Mouse (Mus musculus) limb, embryonic 15.5 days (tissue): ENCODE measurements around the gene Top3a. TPM values are rescaled to one million over a fixed set of nuclear protein-coding genes. Genes with fewer than 3 reads are reported as not detected.

Experiments used
- ATAC-seq: fragments of 200-750 bp; cut with Nextera tagmentation; 2 replicates; pipeline ENCODE4 v1.8.0; 2017; ENCODE audit warnings: low read depth, moderate TSS enrichment; ENCODE audit not compliant: insufficient number of reproducible peaks, low FRiP score, low TSS enrichment
- H3K27ac ChIP-seq: fragments of 300-500 bp; sonication (generic); 2 replicates; pipeline ENCODE4 v1.5.1; 2015; ENCODE audit warnings: moderate library complexity, mild to moderate bottlenecking, inconsistent platforms
- H3K27me3 ChIP-seq: fragments of 300-500 bp; sonication (generic); 2 replicates; pipeline ENCODE4 v1.6.1; 2015; ENCODE audit warnings: inconsistent platforms
- H3K36me3 ChIP-seq: fragments of 300-500 bp; sonication (generic); 2 replicates; pipeline ENCODE4 v1.6.1; 2015; ENCODE audit warnings: inconsistent platforms
- H3K4me1 ChIP-seq: fragments of 300-500 bp; sonication (generic); 2 replicates; pipeline ENCODE4 v1.6.1; 2015; ENCODE audit warnings: inconsistent platforms
- H3K4me2 ChIP-seq: fragments of 300-500 bp; sonication (generic); 2 replicates; pipeline ENCODE4 v1.6.1; 2015; ENCODE audit warnings: mild to moderate bottlenecking, inconsistent platforms
- H3K4me3 ChIP-seq: fragments of 300-500 bp; sonication (generic); 2 replicates; pipeline ENCODE4 v1.5.1; 2015; ENCODE audit warnings: mild to moderate bottlenecking, inconsistent platforms
- H3K9ac ChIP-seq: fragments of 300-500 bp; sonication (generic); 2 replicates; pipeline ENCODE4 v1.6.1; 2015; ENCODE audit warnings: inconsistent platforms
- H3K9me3 ChIP-seq: fragments of 300-500 bp; sonication (generic); 2 replicates; pipeline ENCODE4 v1.6.1; 2016; ENCODE audit warnings: inconsistent platforms
- WGBS: fragments of 180-500 bp; shearing (Covaris S2); methylation state at CpG from one replicate; pipeline ENCODE4 v1.1.7; 2015; 5-methylcytosine and 5-hydroxymethylcytosine counted together
- polyA plus RNA-seq: library from polyadenylated mRNA; unstranded; fragments of >200 nt; fragmentation: Nextera tagmentation; extraction: Ambion mirVana; gene quantifications from 2 replicates; pipeline ENCODE4 v1.2.1, GENCODE M21; 2015

Top3a gene
- polyA plus RNA-seq, 1 experiment from 2014 or later, result 16.0 TPM

GRCm38 (mm10) chr11:60799977-60800376 lies 22.8 kb upstream of the Top3a start:
- Histone ChIP-seq H3K4me1 (no peaks in the 10 kb centered on the region), H3K4me2 (no peak overlapping the region), H3K9ac (no peak overlapping the region), H3K27ac (no peak overlapping the region), H3K27me3 (no peaks in the 10 kb centered on the region), H3K4me3 (no peak overlapping the region), H3K9me3 (no peaks in the 10 kb centered on the region), H3K36me3 (peaks cover 56% of the 10 kb centered on the region)
- 83% methylated on average over 4 of the region's 4 CpGs for WGBS
- ATAC-seq, result no peak

- peaks cover 64% of the 10 kb centered on the region for H3K36me3 ChIP-seq
- no peaks in the 10 kb centered on the region for H3K9me3 ChIP-seq
- no peaks in the 10 kb centered on the region for H3K27me3 ChIP-seq
- 90% methylated on average over 11 of the region's 11 CpGs for WGBS
- H3K4me3 ChIP-seq, result no peak overlapping the region
- no peak overlapping the region for H3K27ac ChIP-seq
- no peaks in the 10 kb centered on the region for H3K4me1 ChIP-seq
- no peak overlapping the region for H3K9ac ChIP-seq
- no peak overlapping the region for H3K4me2 ChIP-seq
- no peak for ATAC-seq
Observed at GRCm38 (mm10) chr11:60796342-60796741, 19.2 kb upstream of the Top3a start.

GRCm38 (mm10) chr11:60790472-60790871 lies 13.3 kb upstream of the Top3a start:
- ATAC-seq, result no peak

GRCm38 (mm10) chr11:60787595-60787994 lies 10.4 kb upstream of the Top3a start:
- no peaks in the 10 kb centered on the region for H3K9me3 ChIP-seq
- no peaks in the 10 kb centered on the region for H3K27me3 ChIP-seq
- ATAC-seq, result no peak
- no peak overlapping the region for H3K27ac ChIP-seq
- no peak overlapping the region for H3K4me3 ChIP-seq
- 46% methylated on average over 1 of the region's 1 CpGs for WGBS
- no peak overlapping the region for H3K4me2 ChIP-seq
- H3K9ac ChIP-seq, result no peak overlapping the region
- H3K4me1 ChIP-seq, result 0 out of 2 replicates have a peak, but pooled peaks cover 1% of the 10 kb centered on the region
- H3K36me3 ChIP-seq, result peaks cover 74% of the 10 kb centered on the region

More at GRCm38 (mm10) chr11:60790472-60790871, 13.3 kb upstream of the Top3a start:
- H3K36me3 ChIP-seq, result peaks cover 72% of the 10 kb centered on the region
- H3K4me1 ChIP-seq, result no peaks in the 10 kb centered on the region
- H3K9ac ChIP-seq, result no peak overlapping the region
- H3K4me3 ChIP-seq, result no peak overlapping the region
- H3K27me3 ChIP-seq, result no peaks in the 10 kb centered on the region
- H3K4me2 ChIP-seq, result no peak overlapping the region
- 46% methylated on average over 2 of the region's 2 CpGs for WGBS
- H3K9me3 ChIP-seq, result no peaks in the 10 kb centered on the region
- H3K27ac ChIP-seq, result no peak overlapping the region

GRCm38 (mm10) chr11:60784179-60784922 lies 7.2 kb upstream of the Top3a start:
- 87% methylated on average over 8 of the region's 8 CpGs for WGBS
- 0 out of 2 replicates have a peak, but pooled peaks have one; percentile 14 for ATAC-seq
- Histone ChIP-seq H3K4me3 (no peak overlapping the region), H3K9ac (no peak overlapping the region), H3K4me2 (no peak overlapping the region), H3K9me3 (no peaks in the 10 kb centered on the region), H3K36me3 (peaks cover 69% of the 10 kb centered on the region), H3K4me1 (peaks cover 33% of the 10 kb centered on the region), H3K27ac (no peak overlapping the region), H3K27me3 (no peaks in the 10 kb centered on the region)

GRCm38 (mm10) chr11:60779673-60780189 lies 2.6 kb upstream of the Top3a start:
- Histone ChIP-seq H3K9ac (no peak overlapping the region), H3K4me1 (peaks cover 67% of the 10 kb centered on the region), H3K27ac (no peak overlapping the region), H3K4me3 (0 out of 2 replicates have a peak overlapping the region, but pooled peaks have one; percentile 16), H3K27me3 (no peaks in the 10 kb centered on the region), H3K4me2 (peak overlapping the region; percentile 37), H3K36me3 (peaks cover 33% of the 10 kb centered on the region), H3K9me3 (no peaks in the 10 kb centered on the region)
- ATAC-seq, result no peak
- 85% methylated on average over 10 of the region's 10 CpGs for WGBS

- 25% methylated on average over 16 of the region's 16 CpGs for WGBS
- Histone ChIP-seq H3K4me3 (peak overlapping the region; percentile 92), H3K9me3 (no peaks in the 10 kb centered on the region), H3K4me2 (peak overlapping the region; percentile 73), H3K27ac (peak overlapping the region; percentile 90), H3K36me3 (peaks cover 22% of the 10 kb centered on the region), H3K9ac (peak overlapping the region; percentile 78), H3K27me3 (no peaks in the 10 kb centered on the region), H3K4me1 (peaks cover 67% of the 10 kb centered on the region)
- ATAC-seq, result no peak
Observed at GRCm38 (mm10) chr11:60777801-60778370, 721 bp upstream of the Top3a start.

- H3K9me3 ChIP-seq, result no peaks in the 10 kb centered on the region
- H3K9ac ChIP-seq, result peak overlapping the region; percentile 78
- H3K27me3 ChIP-seq, result no peaks in the 10 kb centered on the region
- peak overlapping the region; percentile 92 for H3K4me3 ChIP-seq
- H3K27ac ChIP-seq, result peak overlapping the region; percentile 90
- H3K4me1 ChIP-seq, result peaks cover 53% of the 10 kb centered on the region
- H3K4me2 ChIP-seq, result peak overlapping the region; percentile 73
- no peak for ATAC-seq
- WGBS, result 4% methylated on average over 17 of the region's 17 CpGs
- peaks cover 22% of the 10 kb centered on the region for H3K36me3 ChIP-seq
Observed at GRCm38 (mm10) chr11:60776107-60776828, 897 bp downstream of the Top3a start.

GRCm38 (mm10) chr11:60775578-60775977 lies 1.6 kb downstream of the Top3a start:
- 52% methylated on average over 6 of the region's 6 CpGs for WGBS
- peak overlapping the region; percentile 78; the same call in 1 of the 2 replicates for H3K9ac ChIP-seq
- peaks cover 19% of the 10 kb centered on the region for H3K36me3 ChIP-seq
- H3K9me3 ChIP-seq, result no peaks in the 10 kb centered on the region
- H3K27ac ChIP-seq, result no peak overlapping the region
- peaks cover 46% of the 10 kb centered on the region for H3K4me1 ChIP-seq
- H3K4me2 ChIP-seq, result peak overlapping the region; percentile 73
- ATAC-seq, result no peak
- no peaks in the 10 kb centered on the region for H3K27me3 ChIP-seq
- peak overlapping the region; percentile 92 for H3K4me3 ChIP-seq

GRCm38 (mm10) chr11:60774841-60775240 lies 2.3 kb downstream of the Top3a start:
- Histone ChIP-seq H3K4me3 (peak overlapping the region; percentile 92; the same call in 1 of the 2 replicates), H3K9me3 (no peaks in the 10 kb centered on the region), H3K9ac (no peak overlapping the region), H3K27me3 (no peaks in the 10 kb centered on the region), H3K4me1 (peaks cover 38% of the 10 kb centered on the region), H3K36me3 (peaks cover 12% of the 10 kb centered on the region), H3K27ac (no peak overlapping the region), H3K4me2 (no peak overlapping the region; the same call in 1 of the 2 replicates)
- WGBS, result 83% methylated on average over 1 of the region's 1 CpGs
- ATAC-seq, result no peak

- no peak for ATAC-seq
- Histone ChIP-seq H3K4me3 (no peak overlapping the region), H3K9me3 (no peaks in the 10 kb centered on the region), H3K36me3 (peaks cover 7% of the 10 kb centered on the region), H3K4me1 (peaks cover 32% of the 10 kb centered on the region), H3K4me2 (no peak overlapping the region), H3K9ac (no peak overlapping the region), H3K27me3 (no peaks in the 10 kb centered on the region), H3K27ac (no peak overlapping the region)
- 84% methylated on average over 3 of the region's 3 CpGs for WGBS
Observed at GRCm38 (mm10) chr11:60774158-60774689, 2.9 kb downstream of the Top3a start.
